Mouse (Mus musculus) midbrain, postnatal 0 days (tissue): ENCODE data around the gene Actc1. TPM values are rescaled to one million over a fixed set of nuclear protein-coding genes. Genes with fewer than 3 reads are reported as not detected.

ENCODE experiments used
- ATAC-seq: fragments of 200-750 bp; cut with Nextera tagmentation; 2 replicates; pipeline ENCODE4 v1.8.0; 2017; ENCODE audit warnings: moderate number of reproducible peaks, mild to moderate bottlenecking, moderate TSS enrichment, moderate library complexity; ENCODE audit not compliant: low FRiP score
- DNase-seq: peaks from one replicate; pipeline ENCODE4 v3.0.0-alpha.2; 2015; ENCODE audit warnings: low spot score
- H3K27ac ChIP-seq: fragments of 300-500 bp; sonication (generic); 2 replicates; pipeline ENCODE4 v1.5.1; 2014; ENCODE audit warnings: low read depth, mild to moderate bottlenecking, low read length, mixed read lengths
- H3K27me3 ChIP-seq: fragments of 300-500 bp; sonication (generic); 2 replicates; pipeline ENCODE4 v1.6.1; 2014; ENCODE audit warnings: low read length, control low read depth, mixed read lengths; ENCODE audit not compliant: insufficient read depth
- H3K36me3 ChIP-seq: fragments of 300-500 bp; sonication (generic); 2 replicates; pipeline ENCODE4 v1.6.1; 2014; ENCODE audit warnings: low read length, control low read depth, mixed read lengths; ENCODE audit not compliant: insufficient read depth
- H3K4me1 ChIP-seq: fragments of 300-500 bp; sonication (generic); 2 replicates; pipeline ENCODE4 v1.6.1; 2014; ENCODE audit warnings: mild to moderate bottlenecking, control low read depth, antibody characterized with exemption, low read length, mixed read lengths; ENCODE audit not compliant: insufficient read depth
- H3K4me2 ChIP-seq: fragments of 300-500 bp; sonication (generic); 2 replicates; pipeline ENCODE4 v1.6.1; 2014; ENCODE audit warnings: low read depth, mild to moderate bottlenecking, low read length, mixed read lengths; ENCODE audit not compliant: poor library complexity, severe bottlenecking
- H3K4me3 ChIP-seq: fragments of 300-500 bp; sonication (generic); 2 replicates; pipeline ENCODE4 v1.5.1; 2014; ENCODE audit warnings: low read depth, mild to moderate bottlenecking, low read length, moderate library complexity
- H3K9ac ChIP-seq: fragments of 300-500 bp; sonication (generic); replicated peaks from 2 replicates; pipeline ENCODE4 v1.6.1; 2014; ENCODE audit warnings: mild to moderate bottlenecking, low read length, moderate library complexity, mixed read lengths; ENCODE audit not compliant: poor library complexity, severe bottlenecking
- H3K9me3 ChIP-seq: fragments of 300-500 bp; sonication (generic); 2 replicates; pipeline ENCODE4 v1.6.1; 2016; ENCODE audit warnings: low read length, control low read depth
- CTCF ChIP-seq: IDR thresholded peaks from 2 replicates; pipeline ENCODE4 v1.5.1; 2016; ENCODE audit warnings: antibody characterized with exemption, mild to moderate bottlenecking
- WGBS: fragments of 180-500 bp; shearing (Covaris S2); extraction: QIAGEN DNeasy Blood & Tissue Kit; methylation state at CpG from one replicate; pipeline ENCODE4 v1.1.7; 2014; 5-methylcytosine and 5-hydroxymethylcytosine counted together
- polyA plus RNA-seq: library from polyadenylated mRNA; unstranded; fragments of >200 nt; fragmentation: Nextera tagmentation; extraction: Ambion mirVana; gene quantifications from 2 replicates; pipeline ENCODE4 v1.2.1, GENCODE M21; 2015
- total RNA-seq: library from RNA; depleted of rRNA; stranded (reverse); fragments of >200 nt; gene quantifications from 2 replicates; pipeline ENCODE4 v1.2.3, GENCODE M21; 2014

The Actc1 gene
- total and polyA plus RNA-seq, 2 experiments from 2014 or later: 0.17 to 2.6 TPM

GRCm38 (mm10) chr2:114096570-114096969 is 43.2 kb upstream of the Actc1 start:
- Histone ChIP-seq H3K4me3 (no peak overlapping the region), H3K4me1 (no peaks in the 10 kb centered on the region), H3K9me3 (no peaks in the 10 kb centered on the region), H3K27ac (no peak overlapping the region), H3K36me3 (peaks cover 17% of the 10 kb centered on the region), H3K27me3 (no peaks in the 10 kb centered on the region), H3K9ac (no peak overlapping the region), H3K4me2 (no peak overlapping the region)
- no peak for TF ChIP-seq CTCF
- ATAC-seq: no peak
- WGBS: 88% methylated on average over 1 of the region's 1 CpGs
- no peak for DNase-seq

DNA sequence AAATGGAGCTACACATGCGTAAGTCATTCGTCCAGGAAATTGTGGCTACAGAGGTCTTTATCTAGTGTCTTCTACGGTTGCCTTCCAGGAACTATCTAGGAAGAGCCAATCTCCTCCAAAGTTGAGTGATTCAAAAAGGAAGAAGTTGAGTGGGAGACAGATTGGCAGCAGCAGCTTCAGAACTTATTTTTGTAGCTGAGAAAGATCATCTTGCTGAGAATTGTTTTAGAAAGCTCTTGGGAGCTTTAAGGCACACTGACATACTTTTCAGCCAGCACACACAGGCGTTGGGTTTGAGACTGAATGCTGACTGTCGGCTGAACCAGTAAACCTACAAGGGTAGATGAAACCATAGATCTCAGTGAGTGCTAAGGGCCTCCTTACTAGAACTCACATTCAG is 42.0 kb upstream of the Actc1 start:
- Histone ChIP-seq H3K27me3 (no peaks in the 10 kb centered on the region), H3K9ac (no peak overlapping the region), H3K27ac (no peak overlapping the region), H3K9me3 (no peaks in the 10 kb centered on the region), H3K36me3 (peaks cover 6% of the 10 kb centered on the region), H3K4me1 (no peaks in the 10 kb centered on the region), H3K4me3 (no peak overlapping the region), H3K4me2 (no peak overlapping the region)
- TF ChIP-seq CTCF: no peak
- WGBS: 92% methylated on average over 5 of the region's 5 CpGs
- ATAC-seq (no peak), DNase-seq (no peak)

DNA sequence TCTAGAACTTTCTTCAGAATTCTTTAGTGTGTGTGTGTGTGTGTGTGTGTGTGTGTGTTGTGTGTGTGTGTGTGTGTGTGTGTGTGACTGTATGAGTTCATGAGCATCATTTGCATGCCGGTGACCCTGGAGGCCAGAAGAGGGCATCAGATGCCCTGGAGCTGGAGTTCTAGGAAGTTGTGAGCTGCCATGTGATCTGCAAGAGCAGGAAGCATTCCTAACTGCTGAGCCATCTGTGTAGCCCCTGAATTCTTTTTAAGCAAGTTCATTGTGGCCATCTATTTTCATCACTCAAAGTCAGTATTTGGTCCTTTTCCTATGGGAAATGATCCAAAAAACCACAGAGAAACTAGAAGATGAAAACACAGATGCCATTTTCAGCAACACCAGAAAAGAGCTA is 41.3 kb upstream of the Actc1 start:
- Histone ChIP-seq H3K9ac (no peak overlapping the region), H3K4me3 (no peak overlapping the region), H3K4me2 (no peak overlapping the region), H3K9me3 (no peaks in the 10 kb centered on the region), H3K4me1 (no peaks in the 10 kb centered on the region), H3K27me3 (no peaks in the 10 kb centered on the region), H3K27ac (no peak overlapping the region), H3K36me3 (peaks cover 2% of the 10 kb centered on the region)
- no peak for ATAC-seq
- no peak for TF ChIP-seq CTCF
- DNase-seq: no peak
- 95% methylated on average over 1 of the region's 1 CpGs for WGBS

DNA sequence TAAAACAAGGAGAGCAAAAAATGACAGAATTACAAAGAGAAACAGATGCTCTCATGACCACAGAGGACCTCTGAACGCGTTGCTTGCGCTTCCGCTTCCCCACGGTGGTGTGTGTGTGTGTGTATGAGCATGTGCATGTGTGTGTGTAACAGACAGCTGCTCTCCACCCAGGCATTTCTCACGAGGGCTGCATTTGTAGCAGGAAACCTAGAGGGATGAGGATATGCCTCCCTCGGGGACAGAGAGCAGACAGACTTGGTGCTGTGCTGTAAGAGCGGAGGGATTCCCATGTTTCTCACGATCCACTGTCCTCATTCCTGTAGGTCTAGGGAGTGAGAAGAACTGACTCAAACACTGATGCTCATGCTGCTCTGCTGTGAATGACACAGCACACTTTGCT is 40.2 kb upstream of the Actc1 start:
- Histone ChIP-seq H3K27ac (no peak overlapping the region), H3K4me1 (no peaks in the 10 kb centered on the region), H3K9ac (no peak overlapping the region), H3K4me3 (no peak overlapping the region), H3K4me2 (no peak overlapping the region), H3K9me3 (no peaks in the 10 kb centered on the region), H3K36me3 (no peaks in the 10 kb centered on the region), H3K27me3 (no peaks in the 10 kb centered on the region)
- TF ChIP-seq CTCF: no peak
- WGBS: 75% methylated on average over 9 of the region's 9 CpGs
- ATAC-seq: no peak
- peak; percentile 35 for DNase-seq

DNA sequence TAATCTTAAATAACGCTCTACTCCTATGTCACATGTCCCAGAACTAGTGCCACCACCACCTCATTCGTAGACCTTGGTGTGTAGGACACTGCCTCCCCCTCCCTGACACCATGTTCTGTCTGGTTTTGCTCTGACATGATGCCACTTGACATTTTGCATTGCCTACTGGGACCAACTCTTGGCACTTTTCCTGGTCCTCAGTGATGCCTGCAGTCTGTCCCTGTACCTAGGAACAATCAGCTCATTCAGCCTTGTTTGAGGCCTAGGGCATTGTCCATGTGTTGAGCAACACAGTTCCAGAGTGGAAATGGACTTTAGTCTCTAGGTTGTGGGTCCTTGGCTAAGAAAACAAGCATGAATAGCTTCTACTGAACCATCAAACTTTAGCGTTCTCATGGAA is 36.5 kb upstream of the Actc1 start:
- Histone ChIP-seq H3K36me3 (no peaks in the 10 kb centered on the region), H3K27ac (no peak overlapping the region), H3K4me3 (no peak overlapping the region), H3K9ac (no peak overlapping the region), H3K9me3 (no peaks in the 10 kb centered on the region), H3K27me3 (no peaks in the 10 kb centered on the region), H3K4me2 (no peak overlapping the region), H3K4me1 (no peaks in the 10 kb centered on the region)
- 81% methylated on average over 3 of the region's 3 CpGs for WGBS
- TF ChIP-seq CTCF: no peak
- ATAC-seq (no peak), DNase-seq (peak; percentile 55)

- DNase-seq (no peak), ATAC-seq (no peak)
- Histone ChIP-seq H3K9me3 (no peaks in the 10 kb centered on the region), H3K27ac (no peak overlapping the region), H3K4me2 (no peak overlapping the region), H3K4me3 (no peak overlapping the region), H3K9ac (no peak overlapping the region), H3K4me1 (no peaks in the 10 kb centered on the region), H3K27me3 (no peaks in the 10 kb centered on the region), H3K36me3 (no peaks in the 10 kb centered on the region)
- 64% methylated on average over 1 of the region's 1 CpGs for WGBS
- no peak for TF ChIP-seq CTCF
Observed at GRCm38 (mm10) chr2:114087271-114087670, 33.9 kb upstream of the Actc1 start.
